Mouse (Mus musculus) adrenal gland, adult 10 weeks (tissue): Measurements from ENCODE around the gene Vmn2r99. TPM values are rescaled to one million over a fixed set of nuclear protein-coding genes. Genes with fewer than 3 reads are reported as not detected.

Source experiments
- polyA plus RNA-seq: library from polyadenylated mRNA; stranded (reverse); fragments of 350-450 nt; fragmentation: Illumina TruSeq; extraction: RNeasy Lipid Tissue Mini Kit (QIAGEN cat#74804); gene quantifications from one replicate; pipeline ENCODE4 v1.2.3, GENCODE M21; 2014; ENCODE audit warnings: low read depth, low replicate concordance

Vmn2r99 gene
- polyA plus RNA-seq: not detected

GRCm38 (mm10) chr17:19361649-19362048 lies at the start of gene Vmn2r99:
Gene Vmn2r99, plus strand, starts transcription at chr17:19361949.

Other genes with a start within 250 kb of the Vmn2r99 start
- not detected for gene Vmn2r100, start 142.8 kb downstream of the Vmn2r99 start, polyA plus RNA-seq
- not detected for gene Vmn2r101, start 215.3 kb downstream of the Vmn2r99 start, polyA plus RNA-seq